Comparison of ENCODE assay signal across 9 mouse cellular contexts in the genomic region with DNA sequence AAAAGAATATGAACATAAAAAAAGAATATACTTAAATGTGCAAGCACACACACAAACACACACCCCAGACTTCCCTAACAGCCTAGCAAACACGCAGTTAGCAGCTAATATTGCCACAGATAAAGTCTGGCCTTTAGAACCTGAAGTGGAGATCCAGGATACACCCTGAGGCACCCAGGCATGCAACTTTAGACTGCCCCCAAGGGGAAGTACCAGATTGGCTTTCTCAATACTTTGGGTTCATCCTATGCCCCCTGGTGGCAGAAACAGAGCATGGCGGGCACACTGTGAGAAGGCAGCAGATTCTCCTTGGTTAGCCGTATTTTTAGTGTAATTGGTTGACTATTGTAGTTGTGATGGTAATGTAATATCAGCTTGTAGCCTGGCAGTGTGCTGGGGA. TPM values are rescaled to one million over a fixed set of nuclear protein-coding genes. Genes with fewer than 3 reads are reported as not detected.
DNase-seq lines count a peak whose midpoint lies in the region; ATAC-seq and TF ChIP-seq lines count a peak whose summit lies in the region.
"Had no signal": no experiment of that assay in that cellular context is flagged by ENCODE, and none has a peak within 500 bp of the region (broad histone marks: within the 10 kb centered on the region; RNA-seq: fewer than 3 reads in every experiment).

No protein-coding gene starts in this region.

- H3K4me1 ChIP-seq in embryonic facial prominence, embryonic 10.5 days, result peaks cover 8% of the 10 kb centered on the region
- H3K4me1 ChIP-seq in liver, postnatal 0 days (ENCODE audit: insufficient read depth), result peaks cover 3% of the 10 kb centered on the region; the same call in 1 of the 2 replicates
- peaks cover 60% of the 10 kb centered on the region for H3K4me1 ChIP-seq in thymus, adult 2 months (replicated peaks; ENCODE audit: control insufficient read depth, insufficient read depth, low read length)

- no peaks in the 10 kb centered on the region for H3K79me2 ChIP-seq in C2C12 (ENCODE audit: control insufficient read depth, insufficient read depth)

- H3K27me3 ChIP-seq in C2C12 (ENCODE audit: control insufficient read depth, insufficient read depth, insufficient read length), result no peaks in the 10 kb centered on the region
- H3K27me3 ChIP-seq in embryonic facial prominence, embryonic 10.5 days (replicated peaks; ENCODE audit: low read depth, poor library complexity, severe bottlenecking), result no peaks in the 10 kb centered on the region
- H3K27me3 ChIP-seq in liver, postnatal 0 days (ENCODE audit: insufficient read depth, low read length), result no peaks in the 10 kb centered on the region
- no peaks in the 10 kb centered on the region for H3K27me3 ChIP-seq in thymus, adult 2 months (ENCODE audit: control insufficient read depth, insufficient read depth, low read length)

- peak; percentile 47 for DNase-seq in adrenal gland, adult 8-10 months
- DNase-seq in embryonic facial prominence, embryonic 10.5 days (ENCODE audit: low spot score), result peak; percentile 74
- peak; percentile 87 for DNase-seq in heart, adult 8-10 months (ENCODE audit: low spot score)
- peak; percentile 83 to 90 for DNase-seq in kidney, postnatal 36 days
- peak; percentile 87 for DNase-seq in liver, postnatal 0 days
- peak; percentile 60 for DNase-seq in ovary, postnatal 10 days (ENCODE audit: low spot score)
- DNase-seq in thymus, adult 2 months, result peak; percentile 88

- H3K4me3 ChIP-seq in C2C12 (ENCODE audit: insufficient read depth, poor library complexity, severe bottlenecking), result no peak overlapping the region
- no peak overlapping the region for H3K4me3 ChIP-seq in embryonic facial prominence, embryonic 10.5 days
- no peak overlapping the region for H3K4me3 ChIP-seq in liver, postnatal 0 days (ENCODE audit: low read depth, low read length)
- no peak overlapping the region for H3K4me3 ChIP-seq in thymus, adult 2 months (ENCODE audit: control insufficient read depth, insufficient read depth, low read length)
- H3K4me3 ChIP-seq: heart, embryonic 13.5 days had no signal

- H3K9me3 ChIP-seq in embryonic facial prominence, embryonic 10.5 days, result no peaks in the 10 kb centered on the region
- H3K9me3 ChIP-seq in liver, postnatal 0 days (ENCODE audit: low read length), result no peaks in the 10 kb centered on the region
- H3K9me3 ChIP-seq: heart, embryonic 13.5 days had no signal

- TF ChIP-seq POLR2A in thymus, adult 2 months (IDR thresholded peaks at IDR 0.05; ENCODE audit: control insufficient read depth, extremely low read depth, insufficient read depth, low read length, poor library complexity), result no peak

- no peak overlapping the region for H3K27ac ChIP-seq in embryonic facial prominence, embryonic 10.5 days (replicated peaks)
- H3K27ac ChIP-seq in liver, postnatal 0 days (ENCODE audit: low read depth), result no peak overlapping the region
- H3K27ac ChIP-seq in thymus, adult 2 months (ENCODE audit: control insufficient read depth, insufficient read depth, low read length), result no peak overlapping the region
- H3K27ac ChIP-seq: heart, embryonic 13.5 days had no signal

- no peak for TF ChIP-seq EP300 in liver, postnatal 0 days (IDR thresholded peaks at IDR 0.05; ENCODE audit: low read depth)

- H3K4me2 ChIP-seq in liver, postnatal 0 days (ENCODE audit: low read depth, low read length), result no peak overlapping the region
- H3K4me2 ChIP-seq: heart, embryonic 13.5 days had no signal

- 16% methylated on average over 3 of the region's 3 CpGs for WGBS in embryonic facial prominence, embryonic 10.5 days
- WGBS in liver, postnatal 0 days (ENCODE audit: insufficient replicate concordance), result 2% methylated on average over 3 of the region's 3 CpGs
- 2% methylated on average over 3 of the region's 3 CpGs for WGBS in thymus, adult 2 months

- TF ChIP-seq CTCF in C2C12 (IDR thresholded peaks at IDR 0.05; ENCODE audit: control insufficient read depth, insufficient read depth, insufficient read length), result peak; percentile 85
- peak; percentile 98 for TF ChIP-seq CTCF in liver, postnatal 0 days (IDR thresholded peaks at IDR 0.05; ENCODE audit: low read depth)
- no peak for TF ChIP-seq CTCF in thymus, adult 2 months (IDR thresholded peaks at IDR 0.05; ENCODE audit: borderline replicate concordance, control insufficient read depth, extremely low read depth, insufficient read depth, low read length, poor library complexity)

- H3K36me3 ChIP-seq in C2C12 (ENCODE audit: control insufficient read depth, insufficient read depth), result no peaks in the 10 kb centered on the region
- no peaks in the 10 kb centered on the region for H3K36me3 ChIP-seq in embryonic facial prominence, embryonic 10.5 days (replicated peaks)
- H3K36me3 ChIP-seq in liver, postnatal 0 days (replicated peaks; ENCODE audit: insufficient read depth, low read length), result no peaks in the 10 kb centered on the region
- H3K36me3 ChIP-seq in thymus, adult 2 months (ENCODE audit: control insufficient read depth, insufficient read depth, low read length), result no peaks in the 10 kb centered on the region
- H3K36me3 ChIP-seq: heart, embryonic 13.5 days had no signal

- H3ac ChIP-seq in C2C12 (ENCODE audit: control insufficient read depth, insufficient read length, low read depth), result no peak overlapping the region

- peak; percentile 69 for ATAC-seq in liver, postnatal 0 days

- H3K9ac ChIP-seq in liver, postnatal 0 days (replicated peaks), result no peak overlapping the region
- H3K9ac ChIP-seq: heart, embryonic 13.5 days had no signal

- H3K79me3 ChIP-seq in C2C12 (ENCODE audit: low read depth), result no peaks in the 10 kb centered on the region

TF ChIP-seq in C2C12, 6 proteins besides CTCF, POLR2A, EP300 and RAD21:
- TF ChIP-seq FOSL1 (IDR thresholded peaks at IDR 0.05; ENCODE audit: insufficient read depth, low read length, poor library complexity, severe bottlenecking), result no peak
- no peak for TF ChIP-seq MYOG (IDR thresholded peaks at IDR 0.05; ENCODE audit: control insufficient read depth, extremely low read depth, insufficient read length)
- no peak for TF ChIP-seq MYOD1 (IDR thresholded peaks at IDR 0.05; ENCODE audit: control insufficient read depth, insufficient read length, low read depth)
- TF ChIP-seq CEBPB (IDR thresholded peaks at IDR 0.05; ENCODE audit: low read depth), result no peak
- TF ChIP-seq MAX (IDR thresholded peaks at IDR 0.05), result no peak
- no peak for TF ChIP-seq USF1 (IDR thresholded peaks at IDR 0.05; ENCODE audit: low read depth)
TF ChIP-seq in C2C12: peak in this region for 0.

RNA-seq across cellular contexts. Expression of gene Timm8a2, which starts 26.2 kb away (rescaled TPM):
- polyA plus RNA-seq in C2C12 (2012; fragmentation: generic; extraction: Trizol), result not detected
- total RNA-seq in adrenal gland, adult 8-10 months (2022), result not detected
- not detected in 2 replicates for polyA plus RNA-seq in embryonic facial prominence, embryonic 10.5 days (2016; fragmentation: Nextera tagmentation; extraction: Ambion mirVana)
- not detected for total RNA-seq in heart, adult 8-10 months (2022)
- not detected in 2 replicates for polyA plus RNA-seq in liver, postnatal 0 days (2015; fragmentation: Nextera tagmentation; extraction: Ambion mirVana)
- polyA plus RNA-seq in thymus, adult 2 months (2012; rRNA removed), result 0.38 and 0.43 TPM in 2 replicates
- polyA plus RNA-seq: heart, embryonic 13.5 days had no signal

RNA-seq across cellular contexts. Expression of gene Tm9sf2, which starts 46.2 kb away (rescaled TPM):
- polyA plus RNA-seq in C2C12 (2012; fragmentation: generic; extraction: Trizol), result 44.6 TPM
- total RNA-seq in adrenal gland, adult 8-10 months (2022), result 100 to 1,000 TPM; 156 to 193 (median 181) TPM
- polyA plus RNA-seq in embryonic facial prominence, embryonic 10.5 days (2016; fragmentation: Nextera tagmentation; extraction: Ambion mirVana), result 120 and 124 TPM in 2 replicates
- total RNA-seq in heart, adult 8-10 months (2022), result 100 to 1,000 TPM; 120 to 144 (median 136) TPM
- 99.3 and 107 TPM in 2 replicates for polyA plus RNA-seq in liver, postnatal 0 days (2015; fragmentation: Nextera tagmentation; extraction: Ambion mirVana)
- 161 and 179 TPM in 2 replicates for polyA plus RNA-seq in thymus, adult 2 months (2012; rRNA removed)
